Mouse (Mus musculus) stomach, embryonic 16.5 days (tissue): ENCODE data around the gene Cdc123. TPM values are rescaled to one million over a fixed set of nuclear protein-coding genes. Genes with fewer than 3 reads are reported as not detected.
A peak's percentile ranks its signal among the peaks of the same experiment; 100 is the strongest.
"Not testable (repeated sequence)": the region's sequence is repeated elsewhere in the genome, so short reads cannot be mapped to it uniquely, and the experiment has no call there.

Experiments used
- ATAC-seq: fragments of 200-750 bp; cut with Nextera tagmentation; 2 replicates; pipeline ENCODE4 v1.8.0; 2017; ENCODE audit warnings: moderate number of reproducible peaks, moderate TSS enrichment; ENCODE audit not compliant: insufficient read depth, low FRiP score
- H3K27ac ChIP-seq: fragments of 300-500 bp; sonication (generic); 2 replicates; pipeline ENCODE4 v1.5.1; 2014; ENCODE audit warnings: low read length
- H3K27me3 ChIP-seq: fragments of 300-500 bp; sonication (generic); 2 replicates; pipeline ENCODE4 v1.6.1; 2014; ENCODE audit warnings: low read length, control low read depth, mixed read lengths; ENCODE audit not compliant: control insufficient read depth, insufficient read depth
- H3K36me3 ChIP-seq: fragments of 300-500 bp; sonication (generic); 2 replicates; pipeline ENCODE4 v1.6.1; 2014; ENCODE audit warnings: low read length; ENCODE audit not compliant: control insufficient read depth, insufficient read depth
- H3K4me1 ChIP-seq: fragments of 300-500 bp; sonication (generic); 2 replicates; pipeline ENCODE4 v1.6.1; 2014; ENCODE audit warnings: low read length, control low read depth, mixed read lengths; ENCODE audit not compliant: control insufficient read depth, insufficient read depth
- H3K4me2 ChIP-seq: fragments of 300-500 bp; sonication (generic); 2 replicates; pipeline ENCODE4 v1.6.1; 2014; ENCODE audit warnings: low read depth, low read length, mixed read lengths
- H3K4me3 ChIP-seq: fragments of 300-500 bp; sonication (generic); replicated peaks from 2 replicates; pipeline ENCODE4 v1.5.1; 2014; ENCODE audit warnings: mild to moderate bottlenecking, low read length
- H3K9ac ChIP-seq: fragments of 300-500 bp; sonication (generic); 2 replicates; pipeline ENCODE4 v1.6.1; 2014; ENCODE audit warnings: low read length
- H3K9me3 ChIP-seq: fragments of 300-500 bp; sonication (generic); replicated peaks from 2 replicates; pipeline ENCODE4 v1.6.1; 2016; ENCODE audit warnings: low read length, control low read depth; ENCODE audit not compliant: control insufficient read depth
- WGBS: fragments of 180-500 bp; shearing (Covaris S2); extraction: QIAGEN DNeasy Blood & Tissue Kit; methylation state at CpG from one replicate; pipeline ENCODE4 v1.1.7; 2014; 5-methylcytosine and 5-hydroxymethylcytosine counted together
- polyA plus RNA-seq: library from polyadenylated mRNA; unstranded; fragments of >200 nt; fragmentation: Nextera tagmentation; extraction: Ambion mirVana; gene quantifications from 2 replicates; pipeline ENCODE4 v1.2.1, GENCODE M21; 2015

Gene Cdc123
- polyA plus RNA-seq, 1 experiment from 2014 or later = 278 TPM

GRCm38 (mm10) chr2:5811235-5811782 is 33.7 kb downstream of the Cdc123 start:
- no peak for ATAC-seq
- WGBS = 90% methylated on average over 5 of the region's 5 CpGs
- no peaks in the 10 kb centered on the region for H3K9me3 ChIP-seq

GRCm38 (mm10) chr2:5810036-5810718 is 34.8 kb downstream of the Cdc123 start:
- H3K36me3 ChIP-seq = peaks cover 11% of the 10 kb centered on the region
- H3K4me1 ChIP-seq = no peaks in the 10 kb centered on the region
- no peaks in the 10 kb centered on the region for H3K9me3 ChIP-seq
- no peak overlapping the region for H3K4me2 ChIP-seq
- H3K4me3 ChIP-seq = no peak overlapping the region
- no peaks in the 10 kb centered on the region for H3K27me3 ChIP-seq
- H3K9ac ChIP-seq = no peak overlapping the region
- ATAC-seq = no peak
- WGBS = 85% methylated on average over 5 of the region's 5 CpGs
- H3K27ac ChIP-seq = no peak overlapping the region

More at GRCm38 (mm10) chr2:5811235-5811782, 33.7 kb downstream of the Cdc123 start:
- Histone ChIP-seq H3K4me1 (no peaks in the 10 kb centered on the region), H3K4me3 (no peak overlapping the region), H3K9ac (no peak overlapping the region), H3K36me3 (peaks cover 9% of the 10 kb centered on the region), H3K27me3 (no peaks in the 10 kb centered on the region), H3K4me2 (no peak overlapping the region), H3K27ac (no peak overlapping the region)

GRCm38 (mm10) chr2:5806201-5806600 is 38.8 kb downstream of the Cdc123 start:
- not testable (repeated sequence) for H3K9me3 ChIP-seq, H3K27ac ChIP-seq, ATAC-seq, H3K4me2 ChIP-seq, H3K9ac ChIP-seq, H3K27me3 ChIP-seq, H3K36me3 ChIP-seq, H3K4me1 ChIP-seq, H3K4me3 ChIP-seq
- WGBS = 74% methylated on average over 3 of the region's 3 CpGs

DNA sequence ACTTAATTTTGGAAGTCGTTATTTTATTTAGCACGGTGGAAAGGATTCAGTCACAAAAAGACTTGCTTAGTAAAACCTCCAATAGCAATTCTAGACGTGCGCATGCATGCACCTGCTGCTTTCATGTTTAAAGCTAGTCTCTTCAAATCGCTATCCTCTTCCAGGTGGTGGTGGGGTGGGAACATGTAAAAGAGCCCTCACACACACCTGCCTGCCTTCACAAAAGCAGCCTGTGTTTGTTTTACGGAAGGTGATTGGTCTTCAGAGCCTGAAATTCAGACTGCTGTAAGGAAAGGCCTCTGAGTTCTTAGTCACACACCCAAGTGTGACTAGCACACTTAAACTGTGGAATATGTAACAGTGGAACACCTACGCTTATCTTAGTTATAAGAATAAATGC is 39.7 kb downstream of the Cdc123 start:
- Histone ChIP-seq H3K9me3 (no peaks in the 10 kb centered on the region), H3K27me3 (no peaks in the 10 kb centered on the region), H3K27ac (no peak overlapping the region), H3K4me2 (no peak overlapping the region), H3K4me1 (no peaks in the 10 kb centered on the region), H3K4me3 (no peak overlapping the region), H3K36me3 (peaks cover 8% of the 10 kb centered on the region; the same call in 1 of the 2 replicates), H3K9ac (no peak overlapping the region)
- 85% methylated on average over 7 of the region's 7 CpGs for WGBS
- no peak for ATAC-seq

GRCm38 (mm10) chr2:5804440-5805045 is 40.4 kb downstream of the Cdc123 start:
- 84% methylated on average over 6 of the region's 6 CpGs for WGBS
- peaks cover 8% of the 10 kb centered on the region; the same call in 1 of the 2 replicates for H3K36me3 ChIP-seq
- H3K27me3 ChIP-seq = no peaks in the 10 kb centered on the region
- H3K4me3 ChIP-seq = no peak overlapping the region
- no peak overlapping the region for H3K9ac ChIP-seq
- H3K27ac ChIP-seq = no peak overlapping the region
- H3K9me3 ChIP-seq = no peaks in the 10 kb centered on the region
- no peak overlapping the region for H3K4me2 ChIP-seq
- no peaks in the 10 kb centered on the region for H3K4me1 ChIP-seq
- ATAC-seq = no peak

GRCm38 (mm10) chr2:5801927-5802590 is 42.9 kb downstream of the Cdc123 start:
- Histone ChIP-seq H3K36me3 (peaks cover 8% of the 10 kb centered on the region; the same call in 1 of the 2 replicates), H3K27me3 (no peaks in the 10 kb centered on the region), H3K9me3 (no peaks in the 10 kb centered on the region), H3K27ac (no peak overlapping the region), H3K4me2 (no peak overlapping the region), H3K4me1 (no peaks in the 10 kb centered on the region), H3K9ac (no peak overlapping the region), H3K4me3 (no peak overlapping the region)
- 85% methylated on average over 10 of the region's 10 CpGs for WGBS
- ATAC-seq = no peak

DNA sequence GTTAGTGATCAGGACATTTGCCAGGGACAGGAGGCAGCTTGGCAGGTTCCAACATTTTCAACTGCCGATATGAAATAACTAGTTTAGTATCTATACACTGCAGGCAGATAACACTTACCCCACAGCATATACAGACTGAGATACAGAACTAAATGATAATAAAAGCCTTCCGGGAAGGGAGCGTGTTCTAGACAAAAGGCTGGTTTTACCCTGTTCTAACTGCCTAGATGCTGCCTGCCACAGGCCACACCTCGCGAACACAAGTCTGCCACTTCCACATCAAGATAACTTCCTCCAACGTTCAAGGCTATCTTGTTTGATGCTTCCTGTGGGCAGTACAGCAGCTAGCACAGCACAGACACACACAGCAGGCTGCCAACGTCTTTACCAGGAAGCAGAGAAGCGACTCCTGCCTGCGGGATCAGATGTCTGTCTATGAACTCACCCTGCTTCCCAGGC is 43.8 kb downstream of the Cdc123 start:
- Histone ChIP-seq H3K27ac (0 out of 2 replicates have a peak overlapping the region, but pooled peaks have one; percentile 0), H3K9ac (no peak overlapping the region), H3K27me3 (no peaks in the 10 kb centered on the region), H3K4me1 (no peaks in the 10 kb centered on the region), H3K36me3 (peaks cover 13% of the 10 kb centered on the region), H3K4me2 (no peak overlapping the region), H3K9me3 (no peaks in the 10 kb centered on the region), H3K4me3 (no peak overlapping the region)
- WGBS = 59% methylated on average over 9 of the region's 9 CpGs
- ATAC-seq = no peak; the same call in 1 of the 2 replicates

DNA sequence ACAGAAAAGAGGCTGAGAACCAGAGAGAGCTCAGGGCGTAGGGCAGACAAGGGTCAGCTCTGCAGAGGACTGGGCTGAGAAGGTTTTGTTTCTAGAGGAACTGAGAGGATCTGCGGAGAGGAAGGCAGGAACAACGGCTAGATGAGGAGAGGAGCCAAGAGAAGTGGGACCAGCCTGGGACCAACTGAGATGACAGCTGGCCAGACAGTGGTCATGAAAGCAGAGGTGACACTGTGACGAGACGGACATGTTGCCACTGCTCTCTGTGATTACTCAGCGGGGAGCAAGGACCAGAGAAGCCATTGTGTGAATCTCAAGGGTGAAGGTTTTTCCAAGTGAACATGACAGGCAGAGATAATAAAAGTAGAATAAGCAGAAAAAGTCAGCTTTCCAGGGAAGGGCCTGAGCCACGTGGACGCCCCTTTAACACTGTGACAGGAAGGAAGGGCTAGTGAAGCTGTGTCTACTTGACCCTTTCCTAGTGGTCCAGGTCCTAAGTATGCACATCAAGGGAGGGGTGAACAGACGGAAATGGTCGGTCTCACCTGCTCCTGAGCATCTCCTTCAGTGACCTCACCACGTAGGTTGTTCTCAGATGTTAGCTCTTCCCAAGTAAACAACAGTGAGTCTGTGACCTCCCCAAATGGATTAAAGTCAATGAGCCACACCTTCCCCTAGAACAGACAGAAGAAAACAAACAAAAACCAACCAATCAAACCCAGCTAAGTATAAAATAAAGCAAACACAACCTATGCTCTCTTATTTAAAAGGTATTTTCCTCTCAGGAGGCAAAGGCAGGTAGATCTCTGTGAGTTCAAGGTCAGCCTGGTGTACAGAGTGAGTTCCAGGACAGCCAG is 46.9 kb downstream of the Cdc123 start:
- WGBS = 78% methylated on average over 11 of the region's 11 CpGs
- no peak overlapping the region for H3K4me2 ChIP-seq
- H3K4me3 ChIP-seq = no peak overlapping the region
- H3K27ac ChIP-seq = no peak overlapping the region
- no peak for ATAC-seq
- H3K27me3 ChIP-seq = no peaks in the 10 kb centered on the region
- H3K36me3 ChIP-seq = peaks cover 26% of the 10 kb centered on the region
- H3K9ac ChIP-seq = no peak overlapping the region
- H3K4me1 ChIP-seq = no peaks in the 10 kb centered on the region
- H3K9me3 ChIP-seq = no peaks in the 10 kb centered on the region
